Mouse (Mus musculus) kidney, embryonic 14.5 days (tissue): ENCODE data around the gene Net1. TPM values are rescaled to one million over a fixed set of nuclear protein-coding genes. Genes with fewer than 3 reads are reported as not detected.

ENCODE experiments used
- microRNA-seq: library from miRNA; unstranded; fragments of <30 nt; microRNA quantifications from one replicate; pipeline ENCODE4, GENCODE M21; 2016
- polyA plus RNA-seq: library from polyadenylated mRNA; unstranded; fragments of >200 nt; fragmentation: Nextera tagmentation; extraction: Ambion mirVana; gene quantifications from 2 replicates; pipeline ENCODE4 v1.2.1, GENCODE M21; 2014

Net1 gene
- polyA plus RNA-seq, 1 experiment from 2014 or later, result 43.9 TPM

Small RNA genes within 50 kb of the gene (microRNA-seq; reads per million reads assigned to microRNA genes)
- not detected for gene Gm22460

Other genes with a start within 250 kb of the Net1 start
- gene Calml3, start 113.9 kb downstream of the Net1 start, polyA plus RNA-seq, result 0.84 and 1.3 TPM in 2 replicates
- not detected in 2 replicates for gene Calm4, start 80.5 kb downstream of the Net1 start, polyA plus RNA-seq
- not detected in 2 replicates for gene Calm5, start 64.0 kb downstream of the Net1 start, polyA plus RNA-seq
- not detected in 2 replicates for gene Tubal3, start 54 bp upstream of the Net1 start, polyA plus RNA-seq
- gene Ucn3, start 27.1 kb upstream of the Net1 start, polyA plus RNA-seq, result not detected in 2 replicates
- gene Akr1c14, start 130.8 kb upstream of the Net1 start, polyA plus RNA-seq, result 1.6 and 1.9 TPM in 2 replicates
- 3.0 and 4.5 TPM in 2 replicates for gene Akr1c18, start 232.4 kb upstream of the Net1 start, polyA plus RNA-seq